8 mouse cellular contexts compared by ENCODE assay signal in the genomic region with DNA sequence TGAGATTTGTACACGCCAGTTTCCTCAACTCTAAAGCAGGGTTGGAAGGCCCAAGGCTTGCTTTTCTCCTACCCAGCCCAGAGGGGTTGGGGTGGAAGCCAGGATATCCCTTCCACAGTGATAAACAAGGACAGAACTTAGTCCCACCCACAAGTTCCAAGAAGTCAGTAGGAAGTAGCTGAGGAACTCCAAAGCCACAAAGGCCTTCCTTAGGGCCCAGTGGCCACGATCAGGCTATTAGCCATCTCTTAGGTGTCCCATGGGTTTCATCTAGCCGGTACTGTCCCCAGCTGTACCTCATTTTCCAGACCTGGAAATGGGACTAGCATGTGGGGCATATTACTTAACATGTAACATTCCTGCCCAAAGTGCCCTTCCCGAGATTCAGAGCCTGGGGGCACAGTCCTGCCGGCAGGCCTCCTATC.
DNase-seq lines count a peak whose midpoint lies in the region; ATAC-seq and TF ChIP-seq lines count a peak whose summit lies in the region.

No protein-coding gene starts in this region.

- 32% methylated on average over 5 of the region's 5 CpGs for WGBS in liver, adult 2 months
- WGBS in heart, embryonic 11.5 days (ENCODE audit: insufficient replicate concordance), result 44% methylated on average over 5 of the region's 5 CpGs
- WGBS in olfactory bulb, adult 2 months, result 86% methylated on average over 5 of the region's 5 CpGs

- H3K27ac ChIP-seq in liver, adult 2 months (replicated peaks; ENCODE audit: insufficient read depth, low read depth, low read length), result peak overlapping the region; percentile 80
- peak overlapping the region; percentile 86 for H3K27ac ChIP-seq in heart, embryonic 11.5 days (ENCODE audit: low read depth, low read length)
- peak overlapping the region; percentile 59 for H3K27ac ChIP-seq in olfactory bulb, adult 2 months (ENCODE audit: insufficient read depth, low read depth, low read length)

- peaks cover 3% of the 10 kb centered on the region; the same call in 1 of the 2 replicates for H3K36me3 ChIP-seq in liver, adult 2 months (ENCODE audit: control insufficient read depth, insufficient read depth, low read length)
- no peaks in the 10 kb centered on the region for H3K36me3 ChIP-seq in heart, embryonic 11.5 days (ENCODE audit: control insufficient read depth, insufficient read depth, low read length)

- TF ChIP-seq POLR2A in liver, adult 2 months (IDR thresholded peaks at IDR 0.05; ENCODE audit: extremely low read depth, insufficient read depth, low read length), result no peak
- no peak for TF ChIP-seq POLR2A in olfactory bulb, adult 2 months (IDR thresholded peaks at IDR 0.05; ENCODE audit: insufficient read depth, low read depth, low read length)

- peak; percentile 45 for DNase-seq in liver, adult 2 months (ENCODE audit: extremely low read depth, low read depth, low spot score)
- no peak for DNase-seq in liver
- DNase-seq in kidney, postnatal 4 days, result peak; percentile 42 to 57
- no peak for DNase-seq in layer of hippocampus, postnatal 25 days (ENCODE audit: extremely low spot score in 1 of 2, low spot score in 1 of 2)
- DNase-seq in adrenal gland, postnatal 10 days, result no peak
- DNase-seq in layer of hippocampus, adult 9-11 months, result no peak

- no peak for TF ChIP-seq CTCF in liver, adult 2 months (IDR thresholded peaks at IDR 0.05; ENCODE audit: low read depth, low read length)
- no peak for TF ChIP-seq CTCF in olfactory bulb, adult 2 months (IDR thresholded peaks at IDR 0.05; ENCODE audit: insufficient read depth, low read depth, low read length)

- H3K4me3 ChIP-seq in liver, adult 2 months (ENCODE audit: insufficient read depth, low read depth, low read length), result no peak overlapping the region
- no peak overlapping the region for H3K4me3 ChIP-seq in heart, embryonic 11.5 days (ENCODE audit: low read depth, low read length)
- no peak overlapping the region for H3K4me3 ChIP-seq in olfactory bulb, adult 2 months (ENCODE audit: insufficient read depth, low read depth, low read length)

- peaks cover 24% of the 10 kb centered on the region for H3K4me1 ChIP-seq in liver, adult 2 months (ENCODE audit: control insufficient read depth, insufficient read depth, low read length)
- H3K4me1 ChIP-seq in heart, embryonic 11.5 days (ENCODE audit: control insufficient read depth, insufficient read depth, low read length), result peaks cover 29% of the 10 kb centered on the region
- H3K4me1 ChIP-seq in olfactory bulb, adult 2 months (ENCODE audit: control insufficient read depth, insufficient read depth, low read length), result peaks cover 12% of the 10 kb centered on the region

- H3K4me2 ChIP-seq in heart, embryonic 11.5 days, result no peak overlapping the region

- H3K27me3 ChIP-seq in liver, adult 2 months (ENCODE audit: control insufficient read depth, insufficient read depth, low read length), result no peaks in the 10 kb centered on the region
- H3K27me3 ChIP-seq in heart, embryonic 11.5 days (ENCODE audit: control insufficient read depth, insufficient read depth, low read length), result no peaks in the 10 kb centered on the region

- no peak for ATAC-seq in heart, embryonic 11.5 days (replicated peaks; ENCODE audit: insufficient number of reproducible peaks, low FRiP score, low TSS enrichment)

- peaks cover 31% of the 10 kb centered on the region; the same call in 1 of the 2 replicates for H3K79me2 ChIP-seq in liver, adult 2 months (ENCODE audit: control insufficient read depth, insufficient read depth, low read length)

- H3K9ac ChIP-seq in liver, adult 2 months (ENCODE audit: low read depth, low read length), result peak overlapping the region; percentile 17; the same call in 1 of the 2 replicates
- no peak overlapping the region for H3K9ac ChIP-seq in heart, embryonic 11.5 days (ENCODE audit: low read depth, low read length)

- H3K9me3 ChIP-seq in heart, embryonic 11.5 days (replicated peaks; ENCODE audit: control insufficient read depth, low read length), result no peaks in the 10 kb centered on the region

Comparison
In these comparisons a context has a peak if more than half of its experiments do, and no peak if none do; other contexts are left out.
1. DNase-seq: peak in liver, adult 2 months (single experiment) and kidney, postnatal 4 days (2 of 2); none in liver (single experiment), layer of hippocampus, postnatal 25 days (0 of 2), adrenal gland, postnatal 10 days (single experiment) and layer of hippocampus, adult 9-11 months (single experiment).
2. Peak in every context shown above with its lines, with median percentiles within 50 percentile points of each other: H3K27ac ChIP-seq.